Mouse (Mus musculus) stomach, postnatal 0 days (tissue): ENCODE results near the gene Tmem107. TPM values are rescaled to one million over a fixed set of nuclear protein-coding genes. Genes with fewer than 3 reads are reported as not detected.
A peak's percentile ranks its signal among the peaks of the same experiment; 100 is the strongest.
"Not testable (repeated sequence)": the region's sequence is repeated elsewhere in the genome, so short reads cannot be mapped to it uniquely, and the experiment has no call there.

ENCODE experiments used
- ATAC-seq: fragments of 200-750 bp; cut with Nextera tagmentation; 2 replicates; pipeline ENCODE4 v1.8.0; 2017; ENCODE audit not compliant: low FRiP score, low TSS enrichment
- DNase-seq: peaks from one replicate; pipeline ENCODE4 v3.0.0-alpha.2; 2016; ENCODE audit warnings: low spot score
- H3K27ac ChIP-seq: fragments of 300-500 bp; sonication (generic); replicated peaks from 2 replicates; pipeline ENCODE4 v1.5.1; 2014; ENCODE audit warnings: mild to moderate bottlenecking, control low read depth
- H3K27me3 ChIP-seq: fragments of 300-500 bp; sonication (generic); 2 replicates; pipeline ENCODE4 v1.6.1; 2014; ENCODE audit warnings: low read length; ENCODE audit not compliant: control insufficient read depth, insufficient read depth
- H3K36me3 ChIP-seq: fragments of 300-500 bp; sonication (generic); 2 replicates; pipeline ENCODE4 v1.6.1; 2014; ENCODE audit warnings: low read length, mixed read lengths; ENCODE audit not compliant: control insufficient read depth, insufficient read depth
- H3K4me1 ChIP-seq: fragments of 300-500 bp; sonication (generic); replicated peaks from 2 replicates; pipeline ENCODE4 v1.6.1; 2014; ENCODE audit warnings: antibody characterized with exemption; ENCODE audit not compliant: control insufficient read depth, insufficient read depth
- H3K4me2 ChIP-seq: fragments of 300-500 bp; sonication (generic); replicated peaks from 2 replicates; pipeline ENCODE4 v1.6.1; 2014; ENCODE audit warnings: low read depth, mild to moderate bottlenecking, control low read depth, moderate library complexity
- H3K4me3 ChIP-seq: fragments of 300-500 bp; sonication (generic); 2 replicates; pipeline ENCODE4 v1.5.1; 2014; ENCODE audit warnings: low read depth, low read length, control low read depth
- H3K9ac ChIP-seq: fragments of 300-500 bp; sonication (generic); 2 replicates; pipeline ENCODE4 v1.6.1; 2014; ENCODE audit warnings: mild to moderate bottlenecking, low read length, control low read depth, mixed read lengths
- H3K9me3 ChIP-seq: fragments of 300-500 bp; sonication (generic); 2 replicates; pipeline ENCODE4 v1.6.1; 2016; ENCODE audit warnings: low read length; ENCODE audit not compliant: control insufficient read depth
- CTCF ChIP-seq: IDR thresholded peaks from 2 replicates; pipeline ENCODE4 v1.5.1; 2016; ENCODE audit warnings: antibody characterized with exemption, low read depth, mild to moderate bottlenecking, moderate library complexity
- EP300 ChIP-seq: optimal IDR thresholded peaks from 2 replicates; pipeline ENCODE3; 2016; ENCODE audit warnings: antibody characterized with exemption
- WGBS: fragments of 180-500 bp; shearing (Covaris S2); extraction: QIAGEN DNeasy Blood & Tissue Kit; methylation state at CpG from one replicate; pipeline ENCODE4 v1.1.7; 2014; 5-methylcytosine and 5-hydroxymethylcytosine counted together
- polyA plus RNA-seq: library from polyadenylated mRNA; unstranded; fragments of >200 nt; fragmentation: Nextera tagmentation; extraction: Ambion mirVana; gene quantifications from 2 replicates; pipeline ENCODE4 v1.2.1, GENCODE M21; 2015

Tmem107 gene
- polyA plus RNA-seq, 1 experiment from 2014 or later: 30.8 TPM

DNA sequence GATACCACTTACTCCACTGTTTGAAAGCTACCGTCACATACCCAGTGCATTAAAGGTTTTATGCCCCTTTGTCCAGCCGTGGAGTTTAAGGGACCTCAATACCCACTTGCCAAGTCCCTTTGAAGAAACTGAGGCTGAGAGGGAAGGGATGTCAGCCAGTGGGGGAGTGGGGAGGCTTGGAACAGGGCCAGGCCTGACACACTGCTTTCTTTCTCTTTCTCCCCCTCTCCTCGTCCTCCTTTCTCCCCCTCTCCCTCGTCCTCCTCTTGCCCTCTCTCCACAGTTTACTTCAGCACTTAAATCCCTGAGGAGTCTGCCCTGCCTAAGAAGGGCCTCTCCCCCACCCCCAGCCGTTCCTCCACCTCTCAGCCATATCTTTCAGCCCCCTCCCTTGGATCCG is 19.8 kb downstream of the Tmem107 start:
- DNase-seq (no peak), ATAC-seq (no peak)
- no peaks in the 10 kb centered on the region for H3K27me3 ChIP-seq
- H3K27ac ChIP-seq: no peak overlapping the region
- peak overlapping the region; percentile 14; the same call in 1 of the 2 replicates for H3K4me2 ChIP-seq
- H3K9ac ChIP-seq: no peak overlapping the region
- TF ChIP-seq EP300 (no peak), CTCF (no peak)
- 47% methylated on average over 6 of the region's 6 CpGs for WGBS
- H3K4me1 ChIP-seq: peaks cover 7% of the 10 kb centered on the region; the same call in 1 of the 2 replicates
- no peak overlapping the region for H3K4me3 ChIP-seq
- no peaks in the 10 kb centered on the region for H3K9me3 ChIP-seq
- peaks cover 7% of the 10 kb centered on the region; the same call in 1 of the 2 replicates for H3K36me3 ChIP-seq

- Histone ChIP-seq H3K9ac (no peak overlapping the region), H3K4me2 (no peak overlapping the region), H3K9me3 (no peaks in the 10 kb centered on the region), H3K36me3 (peaks cover 7% of the 10 kb centered on the region; the same call in 1 of the 2 replicates), H3K4me3 (no peak overlapping the region), H3K27ac (0 out of 2 replicates have a peak overlapping the region, but pooled peaks have one; percentile 18), H3K4me1 (peaks cover 7% of the 10 kb centered on the region; the same call in 1 of the 2 replicates), H3K27me3 (no peaks in the 10 kb centered on the region)
- TF ChIP-seq CTCF (no peak), EP300 (no peak)
- ATAC-seq (no peak), DNase-seq (no peak)
- WGBS: 59% methylated on average over 7 of the region's 7 CpGs
Measured at GRCm38 (mm10) chr11:69091566-69092385, 21.2 kb downstream of the Tmem107 start.

DNA sequence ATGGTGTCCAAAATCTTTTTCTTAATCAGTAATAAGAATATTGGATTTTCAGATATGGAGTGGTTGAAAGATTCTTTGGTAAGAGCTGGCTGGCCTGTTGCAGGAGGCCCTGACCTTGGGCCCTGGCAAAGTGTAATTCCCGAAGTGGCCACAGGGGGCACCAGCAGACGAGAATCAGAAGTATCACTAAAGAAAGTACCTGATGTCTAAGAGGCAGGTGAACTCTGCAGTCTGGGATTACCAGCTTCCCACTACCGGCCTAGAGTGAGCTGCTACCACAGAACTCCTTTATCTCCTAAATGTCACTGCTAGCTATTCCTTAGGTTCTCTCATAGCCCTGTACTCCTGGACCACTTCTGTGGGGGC is 21.8 kb downstream of the Tmem107 start:
- Histone ChIP-seq H3K27me3 (no peaks in the 10 kb centered on the region), H3K4me1 (peaks cover 7% of the 10 kb centered on the region; the same call in 1 of the 2 replicates), H3K9me3 (no peaks in the 10 kb centered on the region), H3K36me3 (peaks cover 7% of the 10 kb centered on the region; the same call in 1 of the 2 replicates), H3K27ac (peak overlapping the region; percentile 25; the same call in 1 of the 2 replicates), H3K4me2 (no peak overlapping the region), H3K9ac (no peak overlapping the region), H3K4me3 (no peak overlapping the region)
- ATAC-seq: no peak
- WGBS: 4% methylated on average over 3 of the region's 3 CpGs
- peak; percentile 92 for DNase-seq
- peak; percentile 84 for TF ChIP-seq CTCF
- no peak for TF ChIP-seq EP300

DNA sequence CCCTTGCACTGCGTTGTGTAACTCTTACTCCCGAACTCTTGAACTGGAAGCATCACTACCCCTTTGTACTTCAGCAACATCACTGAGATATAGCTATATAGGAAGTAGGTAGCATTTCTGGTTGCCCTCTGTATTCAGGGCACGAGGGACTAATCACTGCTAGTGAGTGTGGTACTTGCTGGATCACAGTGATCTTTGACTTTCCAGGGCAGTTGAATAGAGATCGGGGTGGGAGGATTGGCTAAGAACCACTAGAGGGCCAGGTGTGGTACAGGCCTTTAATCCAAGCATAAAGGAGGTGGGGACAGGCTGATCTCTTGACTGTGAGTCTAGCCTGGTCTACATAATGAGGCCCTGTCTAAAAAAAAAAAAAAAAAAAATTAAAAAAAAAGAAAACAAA is 22.3 kb downstream of the Tmem107 start:
- no peak overlapping the region for H3K4me3 ChIP-seq
- H3K9ac ChIP-seq: no peak overlapping the region
- peaks cover 9% of the 10 kb centered on the region for H3K4me1 ChIP-seq
- TF ChIP-seq CTCF (peak; percentile 48), EP300 (no peak)
- 76% methylated on average over 4 of the region's 4 CpGs for WGBS
- H3K9me3 ChIP-seq: no peaks in the 10 kb centered on the region
- H3K27me3 ChIP-seq: no peaks in the 10 kb centered on the region
- peak overlapping the region; percentile 25; the same call in 1 of the 2 replicates for H3K27ac ChIP-seq
- ATAC-seq: no peak
- DNase-seq: peak; percentile 31
- no peak overlapping the region for H3K4me2 ChIP-seq
- peaks cover 7% of the 10 kb centered on the region; the same call in 1 of the 2 replicates for H3K36me3 ChIP-seq

DNA sequence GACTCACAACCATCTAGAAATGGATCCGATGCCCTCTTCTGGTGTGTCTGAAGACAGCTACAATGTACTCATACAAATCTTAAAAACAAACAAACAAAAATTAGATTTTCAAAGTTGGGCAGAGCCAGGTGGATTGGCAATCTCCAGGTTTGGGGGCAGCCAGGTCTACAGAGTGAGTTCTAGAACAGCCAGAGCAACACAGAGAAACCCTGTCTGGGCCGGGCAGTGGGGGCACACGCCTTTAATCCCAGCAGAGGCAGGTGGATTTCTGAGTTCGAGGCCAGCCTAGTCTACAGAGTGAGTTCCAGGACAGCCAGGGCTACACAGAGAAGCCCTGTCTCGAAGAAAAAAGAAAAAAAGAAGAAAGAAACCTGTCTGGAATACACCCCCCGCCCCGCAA is 23.2 kb downstream of the Tmem107 start:
- not testable (repeated sequence) for H3K36me3 ChIP-seq, H3K4me3 ChIP-seq, H3K9me3 ChIP-seq, H3K4me2 ChIP-seq, DNase-seq, H3K9ac ChIP-seq, H3K27me3 ChIP-seq, ATAC-seq
- peak; percentile 25; the same call in 1 of the 2 replicates for TF ChIP-seq CTCF
- H3K4me1 ChIP-seq: peaks cover 15% of the 10 kb centered on the region
- 82% methylated on average over 7 of the region's 7 CpGs for WGBS
- peak overlapping the region; percentile 89 for H3K27ac ChIP-seq
